Mouse (Mus musculus): ENCODE measurements around the gene Calcr.
"Not testable (repeated sequence)": the region's sequence is repeated elsewhere in the genome, so short reads cannot be mapped to it uniquely, and the experiment has no call there.

The Calcr gene

GRCm38 (mm10) chr6:3764230-3764764, at the start of gene Calcr:
Calcr (minus strand) TSS chr6:3764714.
- DNase-seq (ENCODE audit: low spot score in 2 of 2) = no peak

DNA sequence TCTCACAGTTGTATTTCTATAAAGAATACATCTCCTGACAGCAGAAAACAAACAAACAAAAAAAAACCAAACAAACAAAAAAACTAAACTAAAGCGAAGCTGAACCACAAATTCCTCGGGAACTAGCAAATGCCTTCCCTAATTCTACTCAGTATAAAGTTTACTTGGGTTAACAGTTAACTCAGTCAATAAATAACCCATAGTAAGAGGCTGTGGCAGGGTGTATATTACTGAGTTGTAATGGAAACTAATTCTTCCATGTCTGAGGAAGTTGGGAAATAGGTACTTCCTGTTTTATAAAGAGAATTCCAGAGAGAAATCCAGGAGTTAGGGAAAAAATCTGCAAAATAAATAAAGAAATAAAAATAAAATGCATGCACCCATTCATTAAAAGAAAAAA, 3.0 kb upstream of the Calcr start:
- DNase-seq (ENCODE audit: low spot score in 2 of 2) = no peak

- no peak for DNase-seq (ENCODE audit: low spot score in 2 of 2)
Measured at GRCm38 (mm10) chr6:3763171-3763967, 1.1 kb downstream of the Calcr start.

GRCm38 (mm10) chr6:3751576-3751975, 12.9 kb downstream of the Calcr start:
- no peak for DNase-seq (ENCODE audit: low spot score in 2 of 2)

- no peak for DNase-seq (ENCODE audit: low spot score in 2 of 2)
Measured at GRCm38 (mm10) chr6:3749624-3750023, 14.9 kb downstream of the Calcr start.

GRCm38 (mm10) chr6:3745546-3745945, 19.0 kb downstream of the Calcr start:
- DNase-seq (ENCODE audit: low spot score in 2 of 2) = no peak

GRCm38 (mm10) chr6:3741996-3742713, 22.4 kb downstream of the Calcr start:
- no peak for DNase-seq (ENCODE audit: low spot score in 2 of 2)

DNA sequence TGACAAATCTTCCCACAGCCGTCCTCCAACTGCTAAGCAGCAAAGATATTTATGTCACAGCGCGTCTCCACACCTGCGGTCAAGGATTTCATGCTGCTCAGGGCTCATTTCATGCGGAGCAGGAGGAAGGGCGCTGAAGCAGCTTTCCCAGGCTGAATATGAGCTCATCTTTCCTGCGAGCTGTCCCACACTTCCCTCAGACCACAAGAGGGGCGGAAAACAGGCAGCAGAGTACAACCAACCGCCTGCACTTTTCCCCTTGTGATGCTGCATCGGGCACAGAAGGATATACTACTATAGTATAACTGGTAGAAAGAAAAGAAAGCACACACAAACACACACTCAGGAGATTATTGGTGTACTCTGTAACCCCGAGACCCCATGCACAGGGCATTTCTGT, 23.2 kb downstream of the Calcr start:
- no peak for DNase-seq (ENCODE audit: low spot score in 2 of 2)

GRCm38 (mm10) chr6:3730246-3730867, 34.2 kb downstream of the Calcr start:
- no peak for DNase-seq (ENCODE audit: low spot score in 2 of 2)

GRCm38 (mm10) chr6:3688087-3688642, 76.3 kb downstream of the Calcr start:
- DNase-seq (ENCODE audit: low spot score in 2 of 2) = no peak

- not testable (repeated sequence) for DNase-seq (ENCODE audit: low spot score in 2 of 2)
Measured at GRCm38 (mm10) chr6:3678286-3678685, 86.2 kb downstream of the Calcr start.

DNA sequence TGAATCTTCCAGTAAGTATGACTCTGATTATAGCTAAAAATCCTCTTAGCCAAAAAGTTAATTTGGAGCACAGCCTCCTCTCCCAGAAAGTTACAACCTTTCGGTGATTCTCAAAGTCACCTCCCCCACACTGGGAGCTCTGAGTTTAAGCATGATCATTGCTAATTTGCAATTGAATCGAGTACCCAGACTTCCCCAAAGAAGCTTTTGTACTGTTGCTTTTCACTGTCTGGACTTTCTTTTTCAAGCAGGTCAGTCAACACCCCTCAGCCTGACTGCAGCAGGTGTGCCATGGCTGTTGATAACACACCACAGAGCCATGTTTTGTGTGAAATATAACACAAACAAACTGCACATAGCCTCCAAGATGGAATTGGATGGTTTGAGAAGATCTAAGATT, 86.7 kb downstream of the Calcr start:
- DNase-seq (ENCODE audit: low spot score in 2 of 2) = no peak

GRCm38 (mm10) chr6:3671941-3672340, 92.6 kb downstream of the Calcr start:
- DNase-seq (ENCODE audit: low spot score in 2 of 2) = not testable (repeated sequence)

DNA sequence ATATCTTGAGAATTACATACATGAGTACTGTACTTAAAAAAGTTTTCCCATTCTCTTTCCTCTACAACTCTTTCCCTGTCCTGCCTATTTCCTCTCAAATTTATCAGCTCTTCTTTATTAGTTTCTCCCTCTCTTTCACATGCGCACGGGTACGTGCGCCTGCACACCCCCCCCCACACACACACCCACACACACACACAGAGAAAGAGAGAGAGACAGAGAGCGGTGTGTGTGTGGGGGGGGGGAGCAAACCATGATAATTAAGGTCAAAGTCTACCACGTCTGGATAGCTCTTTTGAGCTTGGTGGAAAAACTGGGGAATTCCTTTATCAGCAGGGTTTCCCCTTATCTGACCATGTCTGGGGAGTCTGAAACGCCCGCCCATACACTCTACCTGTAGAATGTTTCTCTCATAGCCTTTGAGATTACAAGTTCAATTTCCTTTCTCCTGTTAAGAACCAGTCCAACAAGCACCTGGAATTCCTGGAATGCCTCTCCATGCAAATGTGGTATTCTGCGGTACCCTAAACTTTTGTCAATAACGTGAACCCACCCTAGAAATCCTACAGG, 100.3 kb downstream of the Calcr start:
- no peak for DNase-seq (ENCODE audit: low spot score in 2 of 2)

DNA sequence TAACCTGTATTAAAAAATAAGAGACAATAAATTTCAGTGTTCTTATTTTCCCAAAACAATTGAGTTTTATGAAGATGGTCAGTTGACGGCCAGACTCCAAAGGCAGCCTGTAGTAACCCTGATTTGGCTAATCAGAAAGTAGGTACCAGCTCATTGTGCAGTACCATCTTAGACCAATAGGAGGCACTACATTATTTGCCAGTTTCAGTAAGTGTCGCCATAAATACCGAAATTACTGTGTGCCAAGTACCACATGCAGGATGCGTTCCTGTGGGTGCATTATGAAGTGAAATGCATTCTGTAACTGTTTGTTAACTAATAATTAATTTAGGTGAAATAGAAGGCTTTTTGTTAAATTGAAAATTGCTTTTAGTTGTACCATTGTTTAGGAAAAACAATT, 106.1 kb downstream of the Calcr start:
- no peak for DNase-seq (ENCODE audit: low spot score in 2 of 2)
